Mouse (Mus musculus) bone marrow macrophage, adult 2 months (primary cell): ENCODE measurements around the gene Dnajc4.

Experiments
- CTCF ChIP-seq: IDR thresholded peaks from 2 replicates; pipeline ENCODE4 v1.5.1; 2012; ENCODE audit warnings: low read depth, mild to moderate bottlenecking, low read length, moderate library complexity
- POLR2A ChIP-seq: IDR thresholded peaks from 2 replicates; pipeline ENCODE4 v1.6.1; 2012; ENCODE audit warnings: mild to moderate bottlenecking, low read depth, low read length, borderline replicate concordance

- TF ChIP-seq CTCF (no peak), POLR2A (no peak)
Observed at GRCm38 (mm10) chr19:7012426-7012825, 20.1 kb upstream of the Dnajc4 start.
